Mouse (Mus musculus) macrophage (primary cell): ENCODE results near the gene Mob3b. TPM values are rescaled to one million over a fixed set of nuclear protein-coding genes. Genes with fewer than 3 reads are reported as not detected.

Experiments
- H3K27ac ChIP-seq: fragments of 350-480 bp; formaldehyde crosslinking; 2 replicates; pipeline ENCODE4 v1.9.0; 2021
- H3K36me3 ChIP-seq: fragments of 350-480 bp; formaldehyde crosslinking; 2 replicates; pipeline ENCODE4 v1.9.0; 2021; ENCODE audit errors: inconsistent target
- H3K4me3 ChIP-seq: fragments of 350-480 bp; formaldehyde crosslinking; 2 replicates; pipeline ENCODE4 v1.9.0; 2021; ENCODE audit errors: inconsistent target
- H3K79me2 ChIP-seq: fragments of 350-480 bp; formaldehyde crosslinking; 2 replicates; pipeline ENCODE4 v1.9.0; 2021; ENCODE audit errors: inconsistent target
- WGBS: methylation state at CpG from one replicate; pipeline ENCODE4 v1.1.7; 2026; ENCODE audit warnings: inconsistent platforms; ENCODE audit not compliant: missing documents; 5-methylcytosine and 5-hydroxymethylcytosine counted together
- polyA plus RNA-seq: library from polyadenylated mRNA; stranded (reverse); fragments of 250-400 nt; gene quantifications from 3 replicates; pipeline ENCODE4 v1.2.4, GENCODE M21; 2018; ENCODE audit warnings: inconsistent platforms
- total RNA-seq, 78 experiments: library from RNA; depleted of rRNA; stranded (reverse); fragments of 250-400 nt; gene quantifications; 1 replicate in 9 of 78; 2 replicates in 24 of 78; 3 replicates in 43 of 78; 4 replicates in 2 of 78; pipeline ENCODE4 v1.2.4; 2018; ENCODE audit warnings: inconsistent platforms in 56 of 78

The Mob3b gene
- total RNA-seq (2018; cell fraction: chromatin; rRNA removed), result 10 to 100 TPM in 7 of 26 experiments, 1 to 10 TPM in 19; 2.8 to 41.6 (median 7.7) TPM
- total RNA-seq (2018; cell fraction: cytosol; rRNA removed), result 1 to 10 TPM in 23 of 26 experiments, under 1 TPM in 3; 0.85 to 3.1 (median 1.7) TPM
- 10 to 100 TPM in 4 of 26 experiments, 1 to 10 TPM in 22; 1.1 to 30.8 (median 4.9) TPM for total RNA-seq (2018; cell fraction: nucleus; rRNA removed)
- polyA plus RNA-seq, result 1.3 to 1.4 TPM (median 1.3 TPM) in 3 replicates

DNA sequence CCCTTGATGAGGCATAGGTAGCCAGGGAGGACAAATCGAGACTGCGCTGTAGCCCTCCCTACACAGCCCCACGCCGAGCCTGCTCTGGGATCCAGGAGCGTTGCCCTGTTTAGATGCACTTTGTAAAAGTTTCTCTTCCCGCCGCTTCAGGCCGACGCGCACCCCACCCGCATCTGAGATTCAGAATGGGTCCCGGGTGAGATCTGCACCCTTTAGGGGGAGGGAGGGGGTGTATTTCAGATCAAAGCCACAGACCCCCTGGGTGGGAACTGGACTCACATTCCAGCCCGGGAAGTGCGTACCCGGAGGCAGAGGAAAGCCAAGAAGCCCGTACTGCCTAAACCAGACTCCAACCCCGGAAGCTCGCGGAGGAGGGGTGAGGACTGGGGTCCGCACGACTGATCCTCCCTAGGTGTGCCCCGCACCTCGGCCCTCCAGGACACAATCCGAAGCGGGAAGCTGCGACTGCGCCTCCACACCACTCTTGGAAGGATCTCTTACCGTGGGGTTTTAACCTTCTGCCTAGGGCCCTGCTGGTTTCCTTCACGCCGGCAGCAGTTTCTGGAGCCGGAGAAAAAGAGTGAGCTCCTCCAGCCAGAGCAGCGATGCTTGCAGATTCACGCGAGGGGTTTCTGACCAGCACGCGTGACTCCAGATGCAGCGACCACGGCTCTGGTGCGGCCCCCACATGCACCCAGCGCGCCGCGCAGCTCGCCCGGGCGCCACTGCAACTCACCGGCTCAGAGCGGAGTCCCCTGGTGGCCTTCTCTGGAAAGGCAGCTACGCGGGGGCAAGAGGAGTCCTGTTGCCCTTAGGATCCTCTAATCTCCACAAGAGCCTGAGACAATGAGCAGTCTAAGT, at the start of gene Mob3b:
Gene Mob3b (minus strand): TSS at position 734 of the 861 bp plus-strand sequence.
- 0 out of 2 replicates have a peak within 1 kb of the TSS, but pooled peaks have one; percentile 7 for H3K27ac ChIP-seq
- H3K36me3 ChIP-seq, result no peaks in the 10 kb centered on the region
- H3K4me3 ChIP-seq, result peak within 1 kb of the TSS; percentile 76
- WGBS, result 1% methylated on average over 50 of the region's 50 CpGs
- no peaks in the 10 kb centered on the region for H3K79me2 ChIP-seq

GRCm38 (mm10) chr4:35204659-35205058, 47.4 kb upstream of the Mob3b start:
- no peak overlapping the region for H3K27ac ChIP-seq
- 98% methylated on average over 7 of the region's 7 CpGs for WGBS
- peaks cover 53% of the 10 kb centered on the region; the same call in 1 of the 2 replicates for H3K36me3 ChIP-seq
- no peak overlapping the region for H3K4me3 ChIP-seq
- H3K79me2 ChIP-seq, result peaks cover 16% of the 10 kb centered on the region; the same call in 1 of the 2 replicates

GRCm38 (mm10) chr4:35203724-35204123, 46.4 kb upstream of the Mob3b start:
- Histone ChIP-seq H3K36me3 (peaks cover 62% of the 10 kb centered on the region; the same call in 1 of the 2 replicates), H3K4me3 (no peak overlapping the region), H3K27ac (no peak overlapping the region), H3K79me2 (peaks cover 16% of the 10 kb centered on the region; the same call in 1 of the 2 replicates)
- 82% methylated on average over 2 of the region's 2 CpGs for WGBS

DNA sequence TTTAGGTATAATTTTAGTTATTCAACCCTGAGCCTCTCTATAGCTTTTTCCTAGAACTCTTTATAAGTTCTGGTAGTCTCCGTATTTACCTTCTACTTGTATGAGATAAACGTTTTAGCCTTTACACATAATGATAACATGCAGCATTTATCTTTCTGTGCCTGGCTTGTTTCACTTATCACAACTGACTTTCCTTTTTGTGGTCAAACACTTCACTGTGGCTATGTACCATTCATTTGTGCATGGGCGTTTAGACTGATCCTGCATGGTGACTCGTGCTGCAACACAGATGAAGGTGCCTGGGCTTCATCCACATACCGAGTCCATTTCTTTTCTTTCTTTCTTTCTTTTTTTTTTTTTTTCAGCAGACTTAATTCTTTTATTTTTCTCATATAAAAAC, 44.4 kb upstream of the Mob3b start:
- WGBS, result 90% methylated on average over 2 of the region's 5 CpGs
- Histone ChIP-seq H3K4me3 (no peak overlapping the region), H3K79me2 (peaks cover 16% of the 10 kb centered on the region; the same call in 1 of the 2 replicates), H3K27ac (no peak overlapping the region), H3K36me3 (peaks cover 78% of the 10 kb centered on the region)

DNA sequence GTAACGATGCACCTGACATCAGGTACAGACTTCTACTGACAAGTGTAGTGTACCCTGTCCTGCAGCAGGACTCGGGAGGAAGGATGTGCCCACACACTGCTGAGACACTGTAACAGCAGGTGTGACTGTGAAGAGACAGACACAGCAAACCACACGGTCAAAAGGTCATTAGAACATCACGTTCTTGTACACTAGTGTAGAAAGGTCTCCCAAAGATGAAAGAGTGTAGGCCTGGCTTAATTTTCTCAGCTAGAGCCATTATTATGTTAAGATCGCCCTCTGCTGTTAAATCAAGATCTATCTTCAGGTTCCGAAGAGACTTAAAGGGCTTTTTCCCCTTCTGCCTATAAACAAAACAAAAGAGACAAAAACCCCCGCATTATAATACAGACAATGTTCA, 35.4 kb upstream of the Mob3b start:
- no peak overlapping the region for H3K4me3 ChIP-seq
- H3K36me3 ChIP-seq, result peaks cover 78% of the 10 kb centered on the region
- WGBS, result 64% methylated on average over 7 of the region's 7 CpGs
- no peak overlapping the region for H3K27ac ChIP-seq
- H3K79me2 ChIP-seq, result no peaks in the 10 kb centered on the region

GRCm38 (mm10) chr4:35189794-35190193, 32.5 kb upstream of the Mob3b start:
- Histone ChIP-seq H3K79me2 (no peaks in the 10 kb centered on the region), H3K27ac (no peak overlapping the region), H3K36me3 (peaks cover 52% of the 10 kb centered on the region), H3K4me3 (no peak overlapping the region)
- WGBS, result 90% methylated on average over 5 of the region's 5 CpGs

GRCm38 (mm10) chr4:35187617-35188326, 30.5 kb upstream of the Mob3b start:
- no peak overlapping the region for H3K27ac ChIP-seq
- H3K4me3 ChIP-seq, result no peak overlapping the region
- no peaks in the 10 kb centered on the region for H3K79me2 ChIP-seq
- 85% methylated on average over 8 of the region's 8 CpGs for WGBS
- peaks cover 32% of the 10 kb centered on the region for H3K36me3 ChIP-seq

- WGBS, result 90% methylated on average over 12 of the region's 12 CpGs
- Histone ChIP-seq H3K27ac (no peak overlapping the region), H3K36me3 (no peaks in the 10 kb centered on the region), H3K4me3 (no peak overlapping the region), H3K79me2 (no peaks in the 10 kb centered on the region)
These were observed 20.8 kb upstream of the Mob3b start for GRCm38 (mm10) chr4:35177926-35178645.

GRCm38 (mm10) chr4:35175566-35175965, 18.3 kb upstream of the Mob3b start:
- Histone ChIP-seq H3K79me2 (no peaks in the 10 kb centered on the region), H3K4me3 (no peak overlapping the region), H3K36me3 (no peaks in the 10 kb centered on the region), H3K27ac (no peak overlapping the region)
- WGBS, result 100% methylated on average over 2 of the region's 2 CpGs

GRCm38 (mm10) chr4:35173551-35173950, 16.3 kb upstream of the Mob3b start:
- H3K79me2 ChIP-seq, result no peaks in the 10 kb centered on the region
- H3K36me3 ChIP-seq, result no peaks in the 10 kb centered on the region
- H3K27ac ChIP-seq, result no peak overlapping the region
- H3K4me3 ChIP-seq, result no peak overlapping the region
- WGBS, result 92% methylated on average over 1 of the region's 1 CpGs

GRCm38 (mm10) chr4:35172471-35172870, 15.2 kb upstream of the Mob3b start:
- 100% methylated on average over 2 of the region's 2 CpGs for WGBS
- Histone ChIP-seq H3K36me3 (no peaks in the 10 kb centered on the region), H3K79me2 (no peaks in the 10 kb centered on the region), H3K4me3 (no peak overlapping the region), H3K27ac (no peak overlapping the region)

- no peak overlapping the region for H3K4me3 ChIP-seq
- WGBS, result 88% methylated on average over 13 of the region's 13 CpGs
- H3K79me2 ChIP-seq, result no peaks in the 10 kb centered on the region
- no peak overlapping the region for H3K27ac ChIP-seq
- H3K36me3 ChIP-seq, result no peaks in the 10 kb centered on the region
These were observed 12.4 kb upstream of the Mob3b start for GRCm38 (mm10) chr4:35169571-35170125.

DNA sequence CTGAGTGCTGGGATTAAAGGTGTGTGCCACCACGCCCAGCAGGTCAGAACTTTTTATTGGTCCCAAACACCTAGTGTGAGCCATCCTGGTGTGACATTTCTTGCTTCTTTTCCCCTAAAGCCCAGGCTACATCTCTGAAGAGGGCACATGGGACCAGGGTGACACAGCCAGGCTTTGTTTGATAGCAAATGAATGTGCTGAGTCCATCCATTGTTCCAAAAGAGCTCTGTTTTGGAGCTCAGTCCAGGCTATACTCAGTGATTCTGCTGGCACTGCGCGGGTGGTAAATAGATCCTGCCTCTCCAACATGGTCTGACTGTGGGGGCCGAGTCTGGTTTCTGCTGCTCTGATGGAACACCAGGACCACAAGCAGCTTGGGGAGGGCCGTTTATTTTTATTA, 10.6 kb upstream of the Mob3b start:
- no peak overlapping the region for H3K27ac ChIP-seq
- no peaks in the 10 kb centered on the region for H3K36me3 ChIP-seq
- 65% methylated on average over 5 of the region's 5 CpGs for WGBS
- H3K79me2 ChIP-seq, result no peaks in the 10 kb centered on the region
- no peak overlapping the region for H3K4me3 ChIP-seq

DNA sequence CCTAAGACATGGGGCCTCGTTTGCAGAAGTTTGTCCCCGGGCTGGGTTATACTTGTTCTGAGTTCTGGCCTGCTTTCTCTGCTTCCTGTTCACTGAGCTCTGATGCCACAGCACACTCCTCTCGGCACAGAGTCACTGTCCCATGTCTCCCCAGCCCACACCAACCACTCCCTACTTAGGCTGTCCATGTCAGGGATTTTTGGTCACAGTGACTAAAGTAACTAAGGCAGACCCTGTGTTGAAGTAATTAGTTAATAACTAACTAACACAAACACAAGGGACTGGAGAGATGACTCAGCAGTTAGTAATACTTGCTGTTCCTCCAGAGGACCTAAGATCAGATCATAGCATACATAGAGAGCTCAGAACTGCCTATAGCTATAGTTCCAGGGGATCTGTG, 8.7 kb upstream of the Mob3b start:
- WGBS, result 10% methylated on average over 3 of the region's 3 CpGs
- Histone ChIP-seq H3K79me2 (no peaks in the 10 kb centered on the region), H3K36me3 (no peaks in the 10 kb centered on the region), H3K27ac (peak overlapping the region; percentile 34), H3K4me3 (no peak overlapping the region)
